Mouse (Mus musculus) CH12.LX (cell line): Measurements from ENCODE around the gene Gpr158. TPM values are rescaled to one million over a fixed set of nuclear protein-coding genes. Genes with fewer than 3 reads are reported as not detected.

Experiments used
- DNase-seq: peaks from one replicate; pipeline ENCODE4 v3.0.0-alpha.2; 2013; ENCODE audit errors: extremely low read depth
- H3K27ac ChIP-seq: 2 replicates; pipeline ENCODE4 v1.5.1; 2012; ENCODE audit warnings: low read depth, mild to moderate bottlenecking, control low read depth, moderate library complexity; ENCODE audit not compliant: insufficient read depth
- H3K27me3 ChIP-seq: replicated peaks from 2 replicates; pipeline ENCODE3; 2012; ENCODE audit warnings: inconsistent platforms
- H3K36me3 ChIP-seq, 2 experiments: replicated peaks in 1 of 2; 2 replicates each; pipeline versions ENCODE3 to v1.6.1; 2012; ENCODE audit warnings: inconsistent platforms in 1 of 2, low read length in 1 of 2, mild to moderate bottlenecking in 1 of 2, mixed read lengths in 1 of 2, moderate library complexity in 1 of 2; ENCODE audit not compliant: control insufficient read depth in 1 of 2, insufficient read depth in 1 of 2
- H3K4me1 ChIP-seq, 2 experiments: 2 replicates each; pipeline ENCODE4 v1.6.1; 2012; ENCODE audit warnings: inconsistent platforms in 1 of 2, moderate library complexity in 1 of 2; ENCODE audit not compliant: insufficient read depth in 2 of 2, control insufficient read depth in 1 of 2
- H3K4me2 ChIP-seq: 2 replicates; pipeline ENCODE4 v1.6.1; 2012; ENCODE audit warnings: low read depth, mild to moderate bottlenecking, control low read depth; ENCODE audit not compliant: poor library complexity, insufficient read depth, severe bottlenecking
- H3K4me3 ChIP-seq, 3 experiments: fragments of 150-350 bp in 1 of 3; sonication (generic) in 1 of 3; replicated peaks in 1 of 3; 2 replicates each; pipeline versions ENCODE3 to v1.5.1; 2011 to 2012; ENCODE audit warnings: low read depth in 2 of 3, low read length in 2 of 3, mild to moderate bottlenecking in 2 of 3, moderate library complexity in 2 of 3, control low read depth in 1 of 3, improper control_type of control experiment in 1 of 3, inconsistent platforms in 1 of 3, mixed read lengths in 1 of 3; ENCODE audit not compliant: poor library complexity in 1 of 3
- H3K79me2 ChIP-seq: replicated peaks from 2 replicates; pipeline ENCODE4 v1.6.1; 2012; ENCODE audit warnings: mild to moderate bottlenecking, moderate library complexity; ENCODE audit not compliant: control insufficient read depth, poor library complexity, insufficient read depth, severe bottlenecking; ENCODE audit errors: extremely low read depth
- H3K9ac ChIP-seq: 2 replicates; pipeline ENCODE4 v1.6.1; 2012; ENCODE audit warnings: low read depth, mild to moderate bottlenecking, control low read depth, moderate library complexity; ENCODE audit not compliant: insufficient read depth
- H3K9me3 ChIP-seq: replicated peaks from 2 replicates; pipeline ENCODE3; 2012; ENCODE audit warnings: low read length, inconsistent platforms, mixed read lengths
- BHLHE40 ChIP-seq: IDR thresholded peaks from 2 replicates; pipeline ENCODE4 v1.6.1; 2011; ENCODE audit warnings: mild to moderate bottlenecking, low read depth, low read length, improper control_type of control experiment
- CTCF ChIP-seq, 2 experiments: IDR thresholded peaks in 1 of 2; conservative IDR thresholded peaks in 1 of 2; 2 replicates each; pipeline ENCODE4 v1.5.1; 2011 to 2012; ENCODE audit warnings: low read depth in 2 of 2, low read length in 2 of 2, improper control_type of control experiment in 1 of 2, inconsistent platforms in 1 of 2, mild to moderate bottlenecking in 1 of 2, moderate library complexity in 1 of 2
- ELF1 ChIP-seq: IDR thresholded peaks from 2 replicates; pipeline ENCODE4 v1.6.1; 2014; ENCODE audit warnings: low read depth, mild to moderate bottlenecking, inconsistent platforms, low read length, improper control_type of control experiment
- ETS1 ChIP-seq: conservative IDR thresholded peaks from 2 replicates; pipeline ENCODE4 v1.6.1; 2012; ENCODE audit warnings: low read depth, mild to moderate bottlenecking, inconsistent platforms, low read length, improper control_type of control experiment, moderate library complexity
- GABPA ChIP-seq: IDR thresholded peaks from 2 replicates; pipeline ENCODE4 v1.6.1; 2012; ENCODE audit warnings: low read depth, low read length, improper control_type of control experiment, inconsistent platforms; ENCODE audit not compliant: insufficient replicate concordance
- HCFC1 ChIP-seq: IDR thresholded peaks from 2 replicates; pipeline ENCODE4 v1.6.1; 2012; ENCODE audit warnings: low read depth, mild to moderate bottlenecking, inconsistent platforms, low read length, improper control_type of control experiment
- JUN ChIP-seq: IDR thresholded peaks from 2 replicates; pipeline ENCODE4 v1.6.1; 2011; ENCODE audit warnings: low read depth, mild to moderate bottlenecking, low read length, improper control_type of control experiment, moderate library complexity; ENCODE audit not compliant: insufficient read depth
- JUND ChIP-seq: conservative IDR thresholded peaks from 2 replicates; pipeline ENCODE4 v1.6.1; 2011; ENCODE audit warnings: low read depth, low read length, improper control_type of control experiment
- MAFK ChIP-seq: IDR thresholded peaks from 2 replicates; pipeline ENCODE4 v1.6.1; 2011; ENCODE audit warnings: low read length, improper control_type of control experiment; ENCODE audit not compliant: insufficient replicate concordance
- MAX ChIP-seq: IDR thresholded peaks from 2 replicates; pipeline ENCODE4 v1.6.1; 2011; ENCODE audit warnings: low read length, improper control_type of control experiment
- MAZ ChIP-seq: IDR thresholded peaks from 2 replicates; pipeline ENCODE4 v1.6.1; 2012; ENCODE audit warnings: low read depth, mild to moderate bottlenecking, inconsistent platforms, low read length, improper control_type of control experiment, moderate library complexity
- MXI1 ChIP-seq: IDR thresholded peaks from 2 replicates; pipeline ENCODE4 v1.6.1; 2011; ENCODE audit warnings: mild to moderate bottlenecking, low read depth, low read length, improper control_type of control experiment
- MYC ChIP-seq: IDR thresholded peaks from 2 replicates; pipeline ENCODE4 v1.6.1; 2011; ENCODE audit warnings: low read depth, mild to moderate bottlenecking, improper control_type of control experiment, low read length
- PAX5 ChIP-seq: IDR thresholded peaks from 2 replicates; pipeline ENCODE4 v1.6.1; 2012; ENCODE audit warnings: low read length, inconsistent platforms, mixed read lengths
- POLR2A ChIP-seq: IDR thresholded peaks from 2 replicates; pipeline ENCODE4 v1.6.1; 2011; ENCODE audit warnings: low read depth, mild to moderate bottlenecking, improper control_type of control experiment, low read length
- POLR2AphosphoS2 ChIP-seq: IDR thresholded peaks from 2 replicates; pipeline ENCODE4 v1.6.1; 2011; ENCODE audit warnings: low read depth, low read length, improper control_type of control experiment
- RCOR1 ChIP-seq: conservative IDR thresholded peaks from 2 replicates; pipeline ENCODE4 v1.6.1; 2012; ENCODE audit warnings: low read depth, mild to moderate bottlenecking, inconsistent platforms, low read length, improper control_type of control experiment
- SMC3 ChIP-seq: IDR thresholded peaks from 2 replicates; pipeline ENCODE4 v1.6.1; 2011; ENCODE audit warnings: low read depth, low read length, improper control_type of control experiment
- UBTF ChIP-seq: IDR thresholded peaks from 2 replicates; pipeline ENCODE4 v1.6.1; 2012; ENCODE audit warnings: low read depth, mild to moderate bottlenecking, inconsistent platforms, low read length, improper control_type of control experiment, moderate library complexity
- USF1 ChIP-seq: IDR thresholded peaks from 2 replicates; pipeline ENCODE4 v1.6.1; 2014; ENCODE audit warnings: low read depth, mild to moderate bottlenecking, inconsistent platforms, low read length, improper control_type of control experiment
- USF2 ChIP-seq: conservative IDR thresholded peaks from 2 replicates; pipeline ENCODE4 v1.6.1; 2011; ENCODE audit warnings: low read depth, low read length, improper control_type of control experiment
- ZKSCAN1 ChIP-seq: IDR thresholded peaks from 2 replicates; pipeline ENCODE4 v1.6.1; 2012; ENCODE audit warnings: low read depth, inconsistent platforms, low read length, improper control_type of control experiment, borderline replicate concordance
- ZMIZ1 ChIP-seq: IDR thresholded peaks from 2 replicates; pipeline ENCODE4 v1.6.1; 2012; ENCODE audit warnings: low read depth, mild to moderate bottlenecking, inconsistent platforms, low read length, improper control_type of control experiment
- dilution Hi-C: fragments of 300-500 bp; cut with MboI; formaldehyde crosslinking; loops from 2 replicates; pipeline ENCODE4 v1.14.3; 2020; ENCODE audit warnings: low sequenced_read_pairs; ENCODE audit not compliant: extremely low pct_unique_long_range_greater_than_20kb, extremely low pct_ligation_motif_present
- in situ Hi-C: fragments of 300-500 bp; cut with MboI; formaldehyde crosslinking; loops from 3 replicates; pipeline ENCODE4 v1.14.3; 2019; ENCODE audit warnings: low sequenced_read_pairs, low pct_ligation_motif_present, low pct_unique_long_range_greater_than_20kb, mixed read lengths
- polyA plus RNA-seq: library from polyadenylated mRNA; unstranded; fragments of >175 nt; gene quantifications from 2 replicates; pipeline ENCODE4 v1.2.1, GENCODE M21; 2012; ENCODE audit warnings: low read depth; ENCODE audit not compliant: insufficient read length
- total RNA-seq, 2 experiments: library from RNA; depleted of rRNA; stranded (reverse); fragments of 300-350 nt in 1 of 2; fragments of >200 nt in 1 of 2; gene quantifications; 2 replicates each; pipeline ENCODE4 v1.2.3; 2012 to 2014

Gene Gpr158
- total and polyA plus RNA-seq, 3 experiments, result not detected

GRCm38 (mm10) chr2:21369556-21369955 lies 2.2 kb downstream of the Gpr158 start:
- Histone ChIP-seq H3K27me3 (no peaks in the 10 kb centered on the region), H3K4me2 (no peak overlapping the region), H3K27ac (no peak overlapping the region), H3K9me3 (peaks cover 11% of the 10 kb centered on the region), H3K79me2 (no peaks in the 10 kb centered on the region), H3K4me3 (no peak overlapping the region), H3K36me3 (no peaks in the 10 kb centered on the region), H3K9ac (no peak overlapping the region), H3K4me1 (peaks cover 0 to 5% of the 10 kb centered on the region in 2 experiments; a peak in 2 of 4 replicates)
- TF ChIP-seq RCOR1, result no peak
- no peak for TF ChIP-seq JUND
- no peak for TF ChIP-seq SMC3
- TF ChIP-seq BHLHE40, result no peak
- no peak for TF ChIP-seq HCFC1
- no peak for TF ChIP-seq USF1
- TF ChIP-seq MYC, result no peak
- TF ChIP-seq POLR2AphosphoS2, result no peak
- no peak for TF ChIP-seq ZMIZ1
- no peak for TF ChIP-seq ZKSCAN1
- no peak for TF ChIP-seq ELF1
- no peak for TF ChIP-seq POLR2A
- TF ChIP-seq CTCF (conservative IDR thresholded peaks at IDR 0.05 in 1 of 2, IDR thresholded peaks at IDR 0.05 in 1 of 2; ENCODE audit: low read depth in 2 of 2, low read length in 2 of 2), result no peak
- dilution Hi-C loops (no loop called here), in situ Hi-C loops (no loop called here)
- DNase-seq, result no peak

- Histone ChIP-seq H3K9me3 (no peaks in the 10 kb centered on the region), H3K36me3 (no peaks in the 10 kb centered on the region), H3K4me3 (no peak overlapping the region), H3K9ac (no peak overlapping the region), H3K27me3 (no peaks in the 10 kb centered on the region), H3K4me1 (no peaks in the 10 kb centered on the region), H3K27ac (no peak overlapping the region), H3K79me2 (no peaks in the 10 kb centered on the region), H3K4me2 (no peak overlapping the region)
- in situ Hi-C loops (no loop called here), dilution Hi-C loops (no loop called here)
- TF ChIP-seq ETS1 (no peak), JUN (no peak), MAFK (no peak), HCFC1 (no peak)
- no peak for DNase-seq
Observed at GRCm38 (mm10) chr2:21379516-21379915, 12.2 kb downstream of the Gpr158 start.

- H3K27me3 ChIP-seq, result no peaks in the 10 kb centered on the region
- peak; percentile 9 for DNase-seq
- H3K79me2 ChIP-seq, result no peaks in the 10 kb centered on the region
- TF ChIP-seq GABPA, result no peak
- no peak for TF ChIP-seq MAX
- no peak for TF ChIP-seq ZMIZ1
- no peak for TF ChIP-seq UBTF
- TF ChIP-seq SMC3, result no peak
- no peak for TF ChIP-seq PAX5
- no peak for TF ChIP-seq RCOR1
- TF ChIP-seq MAZ, result no peak
- no peak for TF ChIP-seq MXI1
- no peak for TF ChIP-seq USF2
- H3K36me3 ChIP-seq, result no peaks in the 10 kb centered on the region
- dilution Hi-C loops (no loop called here), in situ Hi-C loops (no loop called here)
- H3K9ac ChIP-seq, result no peak overlapping the region
- H3K9me3 ChIP-seq, result no peaks in the 10 kb centered on the region
- no peak overlapping the region for H3K4me2 ChIP-seq
- H3K27ac ChIP-seq, result no peak overlapping the region
- no peak overlapping the region for H3K4me3 ChIP-seq
- peaks cover 0 to 11% of the 10 kb centered on the region in 2 experiments; a peak in 2 of 4 replicates for H3K4me1 ChIP-seq
Observed at GRCm38 (mm10) chr2:21392727-21393126, 25.4 kb downstream of the Gpr158 start.
